Mouse (Mus musculus): ENCODE measurements at regions not wholly inside any gene's neighbourhood (a gene's known extent, or its start where the extent isn't known, plus 50 kb on each side); places are given as distances from the start of the nearest gene placed in this dataset.
A peak's percentile ranks its signal among the peaks of the same experiment; 100 is the strongest.

GRCm38 (mm10) chr1:184357474-184358225, 323.5 kb upstream of the 1700056E22Rik start:
- no peak for DNase-seq (ENCODE audit: low read depth)
- TF ChIP-seq CTCF (IDR thresholded peaks at IDR 0.05; ENCODE audit: borderline replicate concordance, extremely low read depth, insufficient read depth, insufficient read length): no peak
- no peak for TF ChIP-seq POLR2A (IDR thresholded peaks at IDR 0.05; ENCODE audit: borderline replicate concordance, extremely low read depth, insufficient read depth, insufficient read length, poor library complexity, severe bottlenecking)

GRCm38 (mm10) chr1:184353832-184354449, 319.8 kb upstream of the 1700056E22Rik start:
- TF ChIP-seq POLR2A (IDR thresholded peaks at IDR 0.05; ENCODE audit: borderline replicate concordance, extremely low read depth, insufficient read depth, insufficient read length, poor library complexity, severe bottlenecking): no peak
- no peak for TF ChIP-seq CTCF (IDR thresholded peaks at IDR 0.05; ENCODE audit: borderline replicate concordance, extremely low read depth, insufficient read depth, insufficient read length)
- DNase-seq (ENCODE audit: low read depth): no peak

GRCm38 (mm10) chr1:184351760-184352159, 317.7 kb upstream of the 1700056E22Rik start:
- TF ChIP-seq POLR2A (IDR thresholded peaks at IDR 0.05; ENCODE audit: borderline replicate concordance, extremely low read depth, insufficient read depth, insufficient read length, poor library complexity, severe bottlenecking): no peak
- no peak for TF ChIP-seq CTCF (IDR thresholded peaks at IDR 0.05; ENCODE audit: borderline replicate concordance, extremely low read depth, insufficient read depth, insufficient read length)
- DNase-seq (ENCODE audit: low read depth): no peak

- TF ChIP-seq POLR2A (IDR thresholded peaks at IDR 0.05; ENCODE audit: borderline replicate concordance, extremely low read depth, insufficient read depth, insufficient read length, poor library complexity, severe bottlenecking) (no peak), CTCF (IDR thresholded peaks at IDR 0.05; ENCODE audit: borderline replicate concordance, extremely low read depth, insufficient read depth, insufficient read length) (no peak)
- DNase-seq (ENCODE audit: low read depth): no peak
Measured at GRCm38 (mm10) chr1:184344829-184345228, 310.7 kb upstream of the 1700056E22Rik start.

GRCm38 (mm10) chr1:184335952-184336351, 301.9 kb upstream of the 1700056E22Rik start:
- no peak for DNase-seq (ENCODE audit: low read depth)
- TF ChIP-seq CTCF (IDR thresholded peaks at IDR 0.05; ENCODE audit: borderline replicate concordance, extremely low read depth, insufficient read depth, insufficient read length) (no peak), POLR2A (IDR thresholded peaks at IDR 0.05; ENCODE audit: borderline replicate concordance, extremely low read depth, insufficient read depth, insufficient read length, poor library complexity, severe bottlenecking) (no peak)

- DNase-seq (ENCODE audit: low read depth): peak; percentile 60
- no peak for TF ChIP-seq POLR2A (IDR thresholded peaks at IDR 0.05; ENCODE audit: borderline replicate concordance, extremely low read depth, insufficient read depth, insufficient read length, poor library complexity, severe bottlenecking)
- no peak for TF ChIP-seq CTCF (IDR thresholded peaks at IDR 0.05; ENCODE audit: borderline replicate concordance, extremely low read depth, insufficient read depth, insufficient read length)
Measured at GRCm38 (mm10) chr1:184335281-184335680, 301.2 kb upstream of the 1700056E22Rik start.

GRCm38 (mm10) chr1:184334818-184335217, 300.7 kb upstream of the 1700056E22Rik start:
- no peak for TF ChIP-seq CTCF (IDR thresholded peaks at IDR 0.05; ENCODE audit: borderline replicate concordance, extremely low read depth, insufficient read depth, insufficient read length)
- no peak for TF ChIP-seq POLR2A (IDR thresholded peaks at IDR 0.05; ENCODE audit: borderline replicate concordance, extremely low read depth, insufficient read depth, insufficient read length, poor library complexity, severe bottlenecking)
- DNase-seq (ENCODE audit: low read depth): no peak

- DNase-seq (ENCODE audit: low read depth): peak; percentile 56
- TF ChIP-seq CTCF (IDR thresholded peaks at IDR 0.05; ENCODE audit: borderline replicate concordance, extremely low read depth, insufficient read depth, insufficient read length) (no peak), POLR2A (IDR thresholded peaks at IDR 0.05; ENCODE audit: borderline replicate concordance, extremely low read depth, insufficient read depth, insufficient read length, poor library complexity, severe bottlenecking) (no peak)
Measured at GRCm38 (mm10) chr1:184333086-184333485, 299.0 kb upstream of the 1700056E22Rik start.

- no peak for TF ChIP-seq POLR2A (IDR thresholded peaks at IDR 0.05; ENCODE audit: borderline replicate concordance, extremely low read depth, insufficient read depth, insufficient read length, poor library complexity, severe bottlenecking)
- DNase-seq (ENCODE audit: low read depth): peak; percentile 28
Measured at GRCm38 (mm10) chr1:184330516-184331350, 296.6 kb upstream of the 1700056E22Rik start.

- no peak for TF ChIP-seq POLR2A (IDR thresholded peaks at IDR 0.05; ENCODE audit: borderline replicate concordance, extremely low read depth, insufficient read depth, insufficient read length, poor library complexity, severe bottlenecking)
- no peak for TF ChIP-seq CTCF (IDR thresholded peaks at IDR 0.05; ENCODE audit: borderline replicate concordance, extremely low read depth, insufficient read depth, insufficient read length)
- peak; percentile 61 for DNase-seq (ENCODE audit: low read depth)
Measured at GRCm38 (mm10) chr1:184326191-184326590, 292.1 kb upstream of the 1700056E22Rik start.

GRCm38 (mm10) chr1:184324234-184324633, 290.1 kb upstream of the 1700056E22Rik start:
- DNase-seq (ENCODE audit: low read depth): no peak
- no peak for TF ChIP-seq POLR2A (IDR thresholded peaks at IDR 0.05; ENCODE audit: borderline replicate concordance, extremely low read depth, insufficient read depth, insufficient read length, poor library complexity, severe bottlenecking)
- TF ChIP-seq CTCF (IDR thresholded peaks at IDR 0.05; ENCODE audit: borderline replicate concordance, extremely low read depth, insufficient read depth, insufficient read length): no peak

All from brain, embryonic 14.5 days (tissue).